Mouse (Mus musculus) bone marrow, adult 2 months (tissue): ENCODE measurements around the gene Zfp580. TPM values are rescaled to one million over a fixed set of nuclear protein-coding genes. Genes with fewer than 3 reads are reported as not detected.
A peak's percentile ranks its signal among the peaks of the same experiment; 100 is the strongest.

ENCODE experiments used
- H3K27ac ChIP-seq: fragments of 200-500 bp; 2 replicates; pipeline ENCODE4 v1.5.1; 2012; ENCODE audit warnings: low read depth, mild to moderate bottlenecking, control low read depth, inconsistent platforms, low read length; ENCODE audit not compliant: control insufficient read depth, poor library complexity, insufficient read depth
- H3K4me1 ChIP-seq: fragments of 200-500 bp; 2 replicates; pipeline ENCODE4 v1.6.1; 2011; ENCODE audit warnings: low read length; ENCODE audit not compliant: control insufficient read depth, insufficient read depth
- H3K4me3 ChIP-seq: fragments of 200-500 bp; replicated peaks from 2 replicates; pipeline ENCODE3; 2011; ENCODE audit warnings: mild to moderate bottlenecking, low read depth, low read length, control low read depth; ENCODE audit not compliant: control insufficient read depth
- CTCF ChIP-seq: fragments of 200-500 bp; IDR thresholded peaks from 2 replicates; pipeline ENCODE4 v1.5.1; 2011; ENCODE audit warnings: low read length, control low read depth; ENCODE audit not compliant: control insufficient read depth, insufficient read depth
- POLR2A ChIP-seq: fragments of 200-500 bp; IDR thresholded peaks from 2 replicates; pipeline ENCODE4 v1.6.1; 2011; ENCODE audit warnings: low read depth, mild to moderate bottlenecking, control low read depth, low read length, borderline replicate concordance; ENCODE audit not compliant: control insufficient read depth
- WGBS: fragments of 180-500 bp; shearing (Covaris S2); methylation state at CpG from one replicate; pipeline ENCODE4 v1.1.7; 2018; 5-methylcytosine and 5-hydroxymethylcytosine counted together
- polyA plus RNA-seq: library from polyadenylated mRNA; stranded (reverse); fragments of >200 nt; gene quantifications from 2 replicates; pipeline ENCODE4 v1.2.4, GENCODE M21; 2011; ENCODE audit warnings: low replicate concordance; ENCODE audit not compliant: missing spikeins, insufficient read depth, insufficient read length

The Zfp580 gene
- polyA plus RNA-seq, 1 experiment = 4.6 TPM

DNA sequence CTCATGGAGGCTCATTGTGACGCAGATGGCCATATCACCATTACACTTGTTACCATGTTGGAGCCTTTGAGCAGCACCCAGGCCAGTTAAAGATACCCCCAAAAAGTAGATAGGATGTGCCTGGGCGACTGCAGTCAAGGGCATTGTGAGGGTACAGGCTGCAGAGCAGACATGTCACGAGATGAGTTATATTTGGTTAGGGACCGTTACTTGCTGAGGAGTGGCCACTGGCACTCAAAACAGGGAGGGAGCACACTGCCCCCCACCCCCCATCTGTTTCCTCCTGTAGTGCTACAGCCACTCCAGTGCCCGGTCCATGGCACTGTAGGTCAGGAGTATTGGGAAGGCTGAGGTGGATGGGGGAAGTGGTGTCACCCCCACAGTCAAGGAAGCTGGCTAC, 47.4 kb downstream of the Zfp580 start:
- no peak overlapping the region for H3K4me3 ChIP-seq
- TF ChIP-seq CTCF (no peak), POLR2A (no peak)
- H3K4me1 ChIP-seq = peaks cover 4% of the 10 kb centered on the region
- 84% methylated on average over 5 of the region's 5 CpGs for WGBS
- no peak overlapping the region for H3K27ac ChIP-seq

DNA sequence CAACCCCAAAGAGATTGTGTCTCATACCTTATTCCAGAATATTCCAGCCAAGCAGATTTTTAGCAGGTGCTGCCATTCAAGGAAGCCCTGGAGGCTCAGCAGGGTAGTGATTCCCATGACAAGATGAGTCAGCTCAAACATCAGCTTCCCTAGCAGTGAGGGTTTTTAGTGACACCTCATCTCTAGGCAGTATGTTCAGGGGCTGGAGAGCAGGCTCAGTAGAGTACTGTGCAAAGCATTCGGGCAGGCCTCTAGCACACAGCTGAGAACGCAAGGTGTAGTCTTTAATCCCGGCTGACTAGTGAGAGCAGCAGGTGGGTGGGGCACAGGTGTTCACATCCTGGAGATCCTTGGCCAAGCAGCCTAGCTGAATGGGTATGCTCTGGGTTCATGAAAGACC, 48.5 kb downstream of the Zfp580 start:
- H3K27ac ChIP-seq = no peak overlapping the region

GRCm38 (mm10) chr7:5101066-5101663, 49.8 kb downstream of the Zfp580 start:
- 1% methylated on average over 10 of the region's 10 CpGs for WGBS
- no peak for TF ChIP-seq CTCF
- Histone ChIP-seq H3K27ac (peak overlapping the region; percentile 52; the same call in 1 of the 2 replicates), H3K4me1 (peaks cover 4% of the 10 kb centered on the region), H3K4me3 (peak overlapping the region; percentile 40)

More for the DNA sequence above, 48.5 kb downstream of the Zfp580 start:
- Histone ChIP-seq H3K4me1 (peaks cover 4% of the 10 kb centered on the region), H3K4me3 (no peak overlapping the region)
- WGBS = 84% methylated on average over 3 of the region's 3 CpGs
- TF ChIP-seq CTCF (no peak), POLR2A (no peak)

DNA sequence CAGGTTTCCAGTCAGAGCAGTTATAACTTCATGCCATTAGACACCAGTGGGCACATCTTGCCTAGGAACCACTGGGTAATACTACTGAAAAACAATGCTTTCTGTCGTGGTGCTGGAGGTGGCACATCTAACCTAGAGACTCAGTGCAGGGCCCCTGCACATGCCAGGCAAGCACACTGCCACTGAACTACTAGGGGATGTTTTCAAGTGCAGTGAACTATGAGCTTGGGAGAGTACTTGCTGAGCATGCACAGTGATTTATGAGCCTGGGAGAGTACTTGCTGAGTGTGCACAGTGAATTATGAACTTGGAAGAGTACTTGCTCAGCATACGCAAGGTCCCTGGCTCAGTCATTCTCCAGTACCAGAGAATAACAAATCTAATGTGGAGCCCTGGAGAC, 51.2 kb downstream of the Zfp580 start:
- WGBS = 82% methylated on average over 2 of the region's 2 CpGs
- Histone ChIP-seq H3K4me3 (no peak overlapping the region), H3K27ac (no peak overlapping the region), H3K4me1 (peaks cover 4% of the 10 kb centered on the region)
- TF ChIP-seq CTCF = no peak
- TF ChIP-seq POLR2A = no peak

Other genes with a start within 250 kb of the Zfp580 start
- gene Ube2s, start 238.9 kb upstream of the Zfp580 start, polyA plus RNA-seq = 367 and 488 TPM in 2 replicates
- gene Shisa7, start 206.8 kb upstream of the Zfp580 start, polyA plus RNA-seq = 0.25 and 0.67 TPM in 2 replicates
- 3.9 and 12.4 TPM in 2 replicates for gene Isoc2b, start 181.3 kb upstream of the Zfp580 start, polyA plus RNA-seq
- gene Isoc2a, start 174.4 kb upstream of the Zfp580 start, polyA plus RNA-seq = 10.7 and 21.3 TPM in 2 replicates
- gene Gm36210, start 145.0 kb upstream of the Zfp580 start, polyA plus RNA-seq = not detected in 2 replicates
- gene Zfp628, start 136.3 kb upstream of the Zfp580 start, polyA plus RNA-seq = 7.6 and 10.6 TPM in 2 replicates
- 1.4 and 2.8 TPM in 2 replicates for gene Nat14, start 129.5 kb upstream of the Zfp580 start, polyA plus RNA-seq
- gene Ssc5d, start 125.8 kb upstream of the Zfp580 start, polyA plus RNA-seq = 0.70 and 1.5 TPM in 2 replicates
- not detected in 2 replicates for gene Sbk2, start 87.1 kb upstream of the Zfp580 start, polyA plus RNA-seq
- gene Sbk3, start 80.4 kb upstream of the Zfp580 start, polyA plus RNA-seq = not detected in 2 replicates
- gene Zfp579, start 55.4 kb upstream of the Zfp580 start, polyA plus RNA-seq = 13.5 and 44.8 TPM in 2 replicates
- gene Zfp524, start 37.1 kb upstream of the Zfp580 start, polyA plus RNA-seq = 12.6 and 15.8 TPM in 2 replicates
- gene Fiz1, start 36.8 kb upstream of the Zfp580 start, polyA plus RNA-seq = 10.9 and 18.9 TPM in 2 replicates
- gene Gm44973, start 36.0 kb upstream of the Zfp580 start, polyA plus RNA-seq = not detected in 2 replicates
- gene Zfp865, start 31.2 kb upstream of the Zfp580 start, polyA plus RNA-seq = 23.9 and 30.4 TPM in 2 replicates
- not detected in 2 replicates for gene Ccdc106, start 31.0 kb upstream of the Zfp580 start, polyA plus RNA-seq
- gene 4632433K11Rik, start 17.4 kb upstream of the Zfp580 start, polyA plus RNA-seq = 1.5 TPM in 1 of 2 replicates, not detected in the other
- gene Zfp784, start 13.1 kb upstream of the Zfp580 start, polyA plus RNA-seq = 0.90 and 2.3 TPM in 2 replicates
- gene U2af2, start 10.6 kb downstream of the Zfp580 start, polyA plus RNA-seq = 177 and 222 TPM in 2 replicates
- gene Epn1, start 28.7 kb downstream of the Zfp580 start, polyA plus RNA-seq = 109 and 135 TPM in 2 replicates
- not detected in 2 replicates for gene Rfpl4, start 65.4 kb downstream of the Zfp580 start, polyA plus RNA-seq
- not detected in 2 replicates for gene Rasl2-9, start 74.4 kb downstream of the Zfp580 start, polyA plus RNA-seq
- not detected in 2 replicates for gene Vmn1r55, start 98.1 kb downstream of the Zfp580 start, polyA plus RNA-seq
- gene Vmn1r56, start 145.2 kb downstream of the Zfp580 start, polyA plus RNA-seq = not detected in 2 replicates
- gene Vmn1r57, start 167.0 kb downstream of the Zfp580 start, polyA plus RNA-seq = not detected in 2 replicates